Mouse (Mus musculus): ENCODE results near the gene Rrp1b. TPM values are rescaled to one million over a fixed set of nuclear protein-coding genes. Genes with fewer than 3 reads are reported as not detected.

The Rrp1b gene
- total and polyA plus RNA-seq, 3 experiments: 78.6 to 84.1 TPM; not detected in 1

DNA sequence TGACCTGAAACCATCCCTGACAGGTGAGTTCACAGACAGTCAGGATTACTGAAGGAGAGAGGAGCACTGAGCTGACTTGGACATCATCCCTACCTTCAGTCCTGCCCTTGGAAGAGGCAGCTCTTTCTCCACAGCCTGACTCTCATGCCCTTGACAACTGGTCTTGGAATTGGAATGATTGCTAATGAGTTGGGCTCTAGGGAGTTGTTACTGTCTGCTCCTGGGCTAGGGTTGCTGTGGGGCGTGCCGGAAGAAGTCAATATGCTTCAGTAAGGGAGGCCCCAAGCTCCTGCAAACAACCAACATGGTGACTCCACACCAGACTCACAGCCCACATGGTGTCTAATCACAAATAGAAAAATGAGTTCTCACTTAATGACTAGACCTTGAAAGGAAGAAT lies 21.9 kb downstream of the Rrp1b start:
- Histone ChIP-seq H3K27ac (ENCODE audit: control insufficient read depth, low read depth, low read length) (no peak overlapping the region), H3K79me2 (ENCODE audit: control insufficient read depth, insufficient read depth, low read length, poor library complexity) (0 out of 2 replicates have a peak, but pooled peaks cover 3% of the 10 kb centered on the region), H3K4me1 (ENCODE audit: control insufficient read depth in 1 of 2, insufficient read depth in 2 of 2, low read length in 2 of 2) (no peaks in the 10 kb centered on the region), H3K9me3 (replicated peaks; ENCODE audit: insufficient read depth, low read length) (no peaks in the 10 kb centered on the region), H3K36me3 (ENCODE audit: control insufficient read depth in 1 of 2, insufficient read depth in 2 of 2, low read length in 2 of 2) (peaks cover 0 to 5% of the 10 kb centered on the region in 2 experiments; a peak in 2 of 4 replicates), H3K4me3 (ENCODE audit: control insufficient read depth in 1 of 2, insufficient read depth in 1 of 2, low read depth in 2 of 2, low read length in 2 of 2) (no peak overlapping the region), H3K9ac (ENCODE audit: control insufficient read depth, low read depth, low read length, poor library complexity, severe bottlenecking) (no peak overlapping the region), H3K27me3 (ENCODE audit: control insufficient read depth in 1 of 2, insufficient read depth in 2 of 2, low read length in 2 of 2) (no peaks in the 10 kb centered on the region)
- DNase-seq (ENCODE audit: low read depth, low spot score): no peak
- TF ChIP-seq ELF1 (IDR thresholded peaks at IDR 0.05; ENCODE audit: low read depth, low read length) (no peak), ZMIZ1 (IDR thresholded peaks at IDR 0.05; ENCODE audit: low read depth, low read length) (no peak), CTCF (IDR thresholded peaks at IDR 0.05 in 2 of 3, conservative IDR thresholded peaks at IDR 0.05 in 1 of 3; ENCODE audit: control insufficient read depth in 1 of 3, insufficient read depth in 1 of 3, low read depth in 2 of 3, low read length in 3 of 3, poor library complexity in 1 of 3, severe bottlenecking in 1 of 3) (no peak), SIN3A (IDR thresholded peaks at IDR 0.05; ENCODE audit: low read length) (no peak), GABPA (IDR thresholded peaks at IDR 0.05; ENCODE audit: low read depth, low read length) (no peak), MAFK (IDR thresholded peaks at IDR 0.05; ENCODE audit: borderline replicate concordance, low read depth, low read length) (no peak), JUND (IDR thresholded peaks at IDR 0.05; ENCODE audit: low read depth, low read length) (no peak), TCF12 (IDR thresholded peaks at IDR 0.05; ENCODE audit: low read depth, low read length) (no peak), UBTF (IDR thresholded peaks at IDR 0.05; ENCODE audit: borderline replicate concordance, insufficient read depth, low read depth, low read length) (no peak), MYB (IDR thresholded peaks at IDR 0.05; ENCODE audit: low read depth, low read length) (no peak), TAL1 (IDR thresholded peaks at IDR 0.05; ENCODE audit: low read length) (no peak), RCOR1 (IDR thresholded peaks at IDR 0.05; ENCODE audit: low read depth, low read length) (no peak)

DNA sequence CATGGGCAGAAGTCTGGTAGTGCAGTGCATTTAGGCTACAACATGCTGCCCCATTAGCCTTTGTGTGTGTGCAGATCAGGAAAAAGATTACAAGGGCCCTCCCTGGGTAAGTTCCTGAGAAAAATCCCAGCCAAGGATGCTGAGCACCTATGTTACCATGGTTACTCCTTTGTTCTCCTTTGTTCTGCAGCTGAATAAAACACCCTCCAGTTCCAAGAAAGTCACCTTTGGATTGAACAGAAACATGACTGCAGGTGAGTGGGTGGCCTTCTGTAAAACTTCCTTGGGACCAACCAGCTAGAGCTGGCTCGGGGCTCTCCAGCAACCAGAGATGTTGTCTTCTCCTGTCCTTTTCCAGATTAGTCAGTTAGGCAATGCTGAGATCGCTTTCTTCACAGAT lies 23.2 kb downstream of the Rrp1b start:
- no peak overlapping the region for H3K4me3 ChIP-seq (ENCODE audit: control insufficient read depth in 1 of 2, insufficient read depth in 1 of 2, low read depth in 2 of 2, low read length in 2 of 2)
- DNase-seq (ENCODE audit: low read depth, low spot score): no peak
- no peaks in the 10 kb centered on the region for H3K9me3 ChIP-seq (replicated peaks; ENCODE audit: insufficient read depth, low read length)
- no peak overlapping the region for H3K9ac ChIP-seq (ENCODE audit: control insufficient read depth, low read depth, low read length, poor library complexity, severe bottlenecking)
- peaks cover 0 to 3% of the 10 kb centered on the region in 2 experiments; a peak in 2 of 4 replicates for H3K36me3 ChIP-seq (ENCODE audit: control insufficient read depth in 1 of 2, insufficient read depth in 2 of 2, low read length in 2 of 2)
- 0 out of 2 replicates have a peak, but pooled peaks cover 3% of the 10 kb centered on the region for H3K79me2 ChIP-seq (ENCODE audit: control insufficient read depth, insufficient read depth, low read length, poor library complexity)
- TF ChIP-seq JUND (IDR thresholded peaks at IDR 0.05; ENCODE audit: low read depth, low read length) (no peak), GABPA (IDR thresholded peaks at IDR 0.05; ENCODE audit: low read depth, low read length) (no peak), ZKSCAN1 (IDR thresholded peaks at IDR 0.05; ENCODE audit: low read depth, low read length) (no peak), UBTF (IDR thresholded peaks at IDR 0.05; ENCODE audit: borderline replicate concordance, insufficient read depth, low read depth, low read length) (no peak), EP300 (IDR thresholded peaks at IDR 0.05; ENCODE audit: low read depth in 1 of 2, low read length in 2 of 2) (no peak), BHLHE40 (IDR thresholded peaks at IDR 0.05; ENCODE audit: borderline replicate concordance, low read depth, low read length) (no peak)
- no peak overlapping the region for H3K27ac ChIP-seq (ENCODE audit: control insufficient read depth, low read depth, low read length)
- no peaks in the 10 kb centered on the region for H3K27me3 ChIP-seq (ENCODE audit: control insufficient read depth in 1 of 2, insufficient read depth in 2 of 2, low read length in 2 of 2)
- H3K4me1 ChIP-seq (ENCODE audit: control insufficient read depth in 1 of 2, insufficient read depth in 2 of 2, low read length in 2 of 2): no peaks in the 10 kb centered on the region
